Mouse (Mus musculus): Measurements from ENCODE around the gene Tmem265. TPM values are rescaled to one million over a fixed set of nuclear protein-coding genes. Genes with fewer than 3 reads are reported as not detected.

Gene Tmem265
- 8.3 TPM in 1 of 4 replicates, not detected in the others for total RNA-seq (2023)

GRCm38 (mm10) chr7:127561340-127561858 is at the start of gene Tmem265:
Gene Tmem265, plus strand, starts transcription at chr7:127561390.

DNA sequence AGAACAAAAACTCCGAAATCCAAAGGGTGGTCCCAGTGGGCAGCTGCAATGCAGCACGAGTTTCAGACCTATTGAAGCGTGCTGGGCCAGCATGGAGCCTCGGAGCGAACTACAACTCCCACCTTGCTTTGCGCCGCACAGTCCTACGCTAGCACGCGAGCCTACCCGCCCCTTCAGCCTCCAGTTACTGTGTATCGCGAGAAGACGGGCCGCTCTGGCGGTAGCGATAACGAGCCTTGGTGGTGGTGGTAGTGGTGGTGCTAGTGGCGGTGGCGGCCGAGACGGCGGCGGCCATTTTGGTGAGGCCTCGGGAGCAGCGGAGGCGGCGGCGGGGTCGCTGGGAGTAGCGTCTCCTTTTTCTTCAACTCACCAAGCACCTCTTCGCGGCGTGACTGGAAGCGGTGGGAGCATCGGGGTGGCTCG is 49.4 kb upstream of the Tmem265 start, which contains the start of gene Srcap:
TSS of gene Srcap (plus strand) at position 176 of the 423 bp plus-strand sequence.

DNA sequence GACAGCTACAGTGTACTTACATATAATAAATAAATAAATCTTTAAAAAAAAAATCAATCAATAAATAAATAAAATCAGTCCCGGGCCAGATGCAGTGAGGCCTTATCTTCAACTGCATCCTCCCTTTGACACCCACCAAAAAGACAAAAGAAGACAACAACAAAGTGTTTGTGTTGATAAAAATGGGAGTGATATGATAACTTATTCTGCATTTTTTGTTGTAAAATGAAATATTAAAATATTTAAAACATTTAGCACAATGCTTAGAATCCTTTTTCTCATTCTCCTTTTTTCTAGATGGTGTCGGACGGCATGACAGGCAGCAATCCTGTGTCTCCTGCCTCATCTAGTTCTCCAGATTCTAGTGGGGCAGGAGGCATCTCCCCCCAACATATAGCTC is 41.9 kb upstream of the Tmem265 start, which contains the start of gene Gm42715:
TSS of gene Gm42715 (plus strand) at position 301 of the 400 bp plus-strand sequence.

DNA sequence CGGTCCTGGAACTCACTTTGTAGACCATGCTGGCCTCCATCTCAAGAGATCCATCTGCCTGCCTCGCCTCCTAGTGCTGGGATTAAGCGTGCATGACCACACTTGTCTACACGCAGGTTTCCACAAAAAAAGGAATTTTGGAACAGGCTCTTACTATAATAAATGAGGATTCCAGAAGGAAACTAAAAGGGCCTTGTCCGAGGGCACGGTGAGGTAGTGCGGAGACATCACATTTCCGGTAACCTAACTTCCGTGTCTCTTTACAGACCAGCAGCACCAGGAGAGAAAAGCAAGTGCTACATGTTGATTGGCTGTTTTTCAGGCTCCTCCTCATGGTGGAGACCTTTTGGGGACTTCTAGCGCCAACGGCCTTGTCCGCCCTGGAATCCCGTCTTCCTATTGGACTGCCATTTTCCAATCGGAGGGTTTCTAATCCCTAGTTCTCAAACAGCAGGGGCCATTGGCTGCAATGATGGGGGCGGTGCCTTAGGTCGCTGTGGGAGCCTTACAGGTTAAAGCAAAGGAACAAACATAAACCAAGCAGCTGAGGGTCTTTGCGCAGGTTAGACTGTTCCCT is 11.8 kb downstream of the Tmem265 start, which contains the start of gene Phkg2:
TSS of gene Phkg2 (plus strand) at position 446 of the 577 bp plus-strand sequence.

DNA sequence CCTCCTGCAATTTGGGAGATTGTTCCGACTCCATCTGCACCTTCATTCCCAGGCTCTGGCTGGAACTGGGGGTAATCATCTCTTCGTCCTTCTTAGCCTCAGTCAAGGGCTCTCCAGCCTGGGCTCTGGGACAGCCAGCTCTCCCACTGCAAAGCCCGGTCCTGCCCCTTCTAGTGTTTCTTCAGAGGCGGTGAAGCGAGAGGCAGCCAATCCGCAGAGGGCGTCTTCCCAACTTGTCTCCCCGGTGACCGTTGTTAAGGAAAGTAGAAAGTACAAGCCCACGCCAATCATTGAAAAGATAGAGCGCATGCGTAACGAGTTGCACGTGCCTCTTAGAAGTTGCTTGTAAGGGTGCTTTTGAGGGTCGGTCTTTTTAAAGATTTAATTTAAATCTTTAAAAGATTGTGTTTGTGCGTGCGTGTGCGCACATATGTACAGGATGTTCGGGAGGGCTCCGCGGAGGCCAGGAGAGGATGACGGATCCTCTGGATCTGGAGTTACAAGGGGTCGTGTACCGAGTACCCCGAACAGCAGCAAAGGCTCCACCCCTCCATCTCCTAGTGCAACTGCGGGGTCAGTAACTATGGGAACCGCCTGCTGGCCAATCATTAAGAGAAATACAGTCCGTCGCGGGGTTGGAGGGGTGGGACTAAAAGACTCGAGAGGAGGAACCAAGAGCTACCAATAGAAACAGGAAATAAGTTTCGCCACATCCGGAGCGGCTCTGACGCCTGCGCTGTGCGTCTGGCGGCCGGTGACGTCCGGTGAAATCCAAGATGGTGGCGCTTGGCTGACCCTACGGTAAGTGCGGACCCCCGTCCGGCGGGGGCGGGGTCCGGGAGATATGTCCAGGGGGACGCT is 27.1 kb downstream of the Tmem265 start, which contains the start of the genes Ccdc189 and Rnf40:
TSS of gene Ccdc189 (minus strand) at position 585 of the 861 bp plus-strand sequence.
TSS of gene Rnf40 (plus strand) at position 757 of the 861 bp plus-strand sequence.

GRCm38 (mm10) chr7:127614891-127615843 is 54.0 kb downstream of the Tmem265 start, which contains the start of gene Zfp629:
Gene Zfp629, minus strand, starts transcription at chr7:127615797.

Other genes starting within 250 kb of the Tmem265 start
- gene Zfp768, start 215.8 kb upstream of the Tmem265 start, total RNA-seq (2023) = 2.3 to 4.1 TPM (median 3.3 TPM) in 4 replicates
- 11.6 to 15.7 TPM (median 12.1 TPM) in 4 replicates for gene Zfp747, start 185.3 kb upstream of the Tmem265 start, total RNA-seq (2023)
- 2.9 to 4.1 TPM (median 3.2 TPM) in 4 replicates for gene 9130019O22Rik, start 174.2 kb upstream of the Tmem265 start, total RNA-seq (2023)
- gene E430018J23Rik, start 167.8 kb upstream of the Tmem265 start, total RNA-seq (2023) = 4.6 to 7.8 TPM (median 6.1 TPM) in 4 replicates
- gene Zfp764, start 154.6 kb upstream of the Tmem265 start, total RNA-seq (2023) = 7.5 to 9.6 TPM (median 9.1 TPM) in 4 replicates
- gene Zfp688, start 139.3 kb upstream of the Tmem265 start, total RNA-seq (2023) = 12.3 to 17.4 TPM (median 14.9 TPM) in 4 replicates
- 4.0 to 6.0 TPM (median 4.9 TPM) in 4 replicates for gene Zfp689, start 112.2 kb upstream of the Tmem265 start, total RNA-seq (2023)
- gene Prr14, start 101.8 kb upstream of the Tmem265 start, total RNA-seq (2023) = 136 to 150 TPM (median 139 TPM) in 4 replicates
- 294 to 330 TPM (median 310 TPM) in 4 replicates for gene Fbrs, start 82.2 kb upstream of the Tmem265 start, total RNA-seq (2023)
- 220 to 229 TPM (median 223 TPM) in 4 replicates for gene Srcap, start 49.4 kb upstream of the Tmem265 start, total RNA-seq (2023)
- 45.9 to 50.2 TPM (median 48.5 TPM) in 4 replicates for gene Gm42715, start 41.8 kb upstream of the Tmem265 start, total RNA-seq (2023)
- gene Phkg2, start 11.9 kb downstream of the Tmem265 start, total RNA-seq (2023) = 119 to 136 TPM (median 126 TPM) in 4 replicates
- 0.38 to 1.5 TPM (median 0.60 TPM) in 4 replicates for gene Ccdc189, start 27.2 kb downstream of the Tmem265 start, total RNA-seq (2023)
- gene Rnf40, start 27.4 kb downstream of the Tmem265 start, total RNA-seq (2023) = 148 to 154 TPM (median 150 TPM) in 4 replicates
- 3.0 to 5.8 TPM (median 3.5 TPM) in 4 replicates for gene Zfp629, start 54.4 kb downstream of the Tmem265 start, total RNA-seq (2023)
- gene Bcl7c, start 147.5 kb downstream of the Tmem265 start, total RNA-seq (2023) = 63.0 to 68.4 TPM (median 63.8 TPM) in 4 replicates
- not detected in 4 replicates for gene Ctf1, start 151.3 kb downstream of the Tmem265 start, total RNA-seq (2023)
- not detected in 4 replicates for gene Ctf2, start 170.8 kb downstream of the Tmem265 start, total RNA-seq (2023)
- 14.7 to 17.9 TPM (median 15.5 TPM) in 4 replicates for gene Fbxl19, start 183.2 kb downstream of the Tmem265 start, total RNA-seq (2023)
- gene Orai3, start 208.4 kb downstream of the Tmem265 start, total RNA-seq (2023) = 28.6 to 34.8 TPM (median 29.6 TPM) in 4 replicates
- 73.7 to 86.9 TPM (median 79.4 TPM) in 4 replicates for gene Setd1a, start 215.3 kb downstream of the Tmem265 start, total RNA-seq (2023)
- 1.5 to 2.4 TPM in 2 of 4 replicates, not detected in the others for gene Gm49388, start 224.2 kb downstream of the Tmem265 start, total RNA-seq (2023)
- 1.7 to 3.7 TPM (median 3.2 TPM) in 4 replicates for gene Hsd3b7, start 239.2 kb downstream of the Tmem265 start, total RNA-seq (2023)